Mouse (Mus musculus): ENCODE data around the gene Polr3b. TPM values are rescaled to one million over a fixed set of nuclear protein-coding genes. Genes with fewer than 3 reads are reported as not detected.
A peak's percentile ranks its signal among the peaks of the same experiment; 100 is the strongest.

Gene Polr3b
- total RNA-seq, 2 experiments from 2014 or later = 17.6 to 18.0 TPM

GRCm38 (mm10) chr10:84757426-84758199 lies 135.5 kb downstream of the Polr3b start:
- intact Hi-C loops (cut with DNase I) = loop anchor here (2.0 kb wide), 1 partner anchor 49 kb away; no protein-coding TSS in a partner anchor
- DNase-seq = no peak

GRCm38 (mm10) chr10:84758200-84758468 lies 136.0 kb downstream of the Polr3b start:
- no peak for DNase-seq
- intact Hi-C loops (cut with DNase I) = loop anchor here (2.0 kb wide), 1 partner anchor 49 kb away; no protein-coding TSS in a partner anchor

GRCm38 (mm10) chr10:84758483-84759431 lies 136.7 kb downstream of the Polr3b start:
- no peak for DNase-seq
- intact Hi-C loops (cut with DNase I) = loop anchor here (2.0 kb wide), 1 partner anchor 50 kb away; no protein-coding TSS in a partner anchor

GRCm38 (mm10) chr10:84759511-84760117 lies 137.5 kb downstream of the Polr3b start:
- no peak for DNase-seq
- intact Hi-C loops (cut with DNase I) = loop anchor here (2.0 kb wide), 1 partner anchor 51 kb away; no protein-coding TSS in a partner anchor

- peak; percentile 63 for DNase-seq
- intact Hi-C loops (cut with DNase I) = no loop called here
These were observed 138.3 kb downstream of the Polr3b start for GRCm38 (mm10) chr10:84760118-84761111.

GRCm38 (mm10) chr10:84768766-84769165 lies 146.7 kb downstream of the Polr3b start:
- no peak for DNase-seq
- intact Hi-C loops (cut with DNase I) = no loop called here

- intact Hi-C loops (cut with DNase I) = no loop called here
- no peak for DNase-seq
These were observed 150.5 kb downstream of the Polr3b start for GRCm38 (mm10) chr10:84772380-84773130.

GRCm38 (mm10) chr10:84773889-84774288 lies 151.8 kb downstream of the Polr3b start:
- no peak for DNase-seq
- intact Hi-C loops (cut with DNase I) = no loop called here

- intact Hi-C loops (cut with DNase I) = no loop called here
- peak; percentile 53 for DNase-seq
These were observed 152.5 kb downstream of the Polr3b start for GRCm38 (mm10) chr10:84774573-84774972.

Other genes with a start within 250 kb of the Polr3b start
- gene Nuak1, start 181.7 kb upstream of the Polr3b start, total RNA-seq (2021) = 10 to 100 TPM; 51.7 to 53.0 TPM
- 10 to 100 TPM; 52.3 to 53.4 TPM for gene Ckap4, start 88.2 kb upstream of the Polr3b start, total RNA-seq (2021)
- gene Tcp11l2, start 45.7 kb upstream of the Polr3b start, total RNA-seq (2021) = 10 to 100 TPM; 14.2 to 15.5 TPM
- 10 to 100 TPM in 1 of 2 experiments, 1 to 10 TPM in 1; 9.4 to 10.1 TPM for gene Rfx4, start 133.8 kb downstream of the Polr3b start, total RNA-seq (2021)